Mouse (Mus musculus) embryonic facial prominence, embryonic 13.5 days (tissue): ENCODE results near the gene Agap1. TPM values are rescaled to one million over a fixed set of nuclear protein-coding genes. Genes with fewer than 3 reads are reported as not detected.

Source experiments
- ATAC-seq: fragments of 200-750 bp; cut with Nextera tagmentation; 2 replicates; pipeline ENCODE4 v1.8.0; 2017; ENCODE audit warnings: low read depth; ENCODE audit not compliant: insufficient number of reproducible peaks, insufficient read depth, low FRiP score, low TSS enrichment
- H3K27ac ChIP-seq: fragments of 300-500 bp; sonication (generic); 2 replicates; pipeline ENCODE4 v1.5.1; 2015; ENCODE audit warnings: moderate library complexity, mild to moderate bottlenecking, inconsistent platforms
- H3K27me3 ChIP-seq: fragments of 300-500 bp; sonication (generic); 2 replicates; pipeline ENCODE4 v1.6.1; 2015; ENCODE audit warnings: mild to moderate bottlenecking, inconsistent platforms
- H3K36me3 ChIP-seq: fragments of 300-500 bp; sonication (generic); 2 replicates; pipeline ENCODE4 v1.6.1; 2015; ENCODE audit warnings: mild to moderate bottlenecking, inconsistent platforms
- H3K4me1 ChIP-seq: fragments of 300-500 bp; sonication (generic); 2 replicates; pipeline ENCODE4 v1.6.1; 2015; ENCODE audit warnings: inconsistent platforms
- H3K4me2 ChIP-seq: fragments of 300-500 bp; sonication (generic); 2 replicates; pipeline ENCODE4 v1.6.1; 2015; ENCODE audit warnings: moderate library complexity, mild to moderate bottlenecking, inconsistent platforms
- H3K4me3 ChIP-seq: fragments of 300-500 bp; sonication (generic); 2 replicates; pipeline ENCODE4 v1.5.1; 2015; ENCODE audit warnings: mild to moderate bottlenecking, inconsistent platforms
- H3K9ac ChIP-seq: fragments of 300-500 bp; sonication (generic); 2 replicates; pipeline ENCODE4 v1.6.1; 2015; ENCODE audit warnings: mild to moderate bottlenecking, inconsistent platforms
- H3K9me3 ChIP-seq: fragments of 300-500 bp; sonication (generic); 2 replicates; pipeline ENCODE4 v1.6.1; 2016; ENCODE audit warnings: inconsistent platforms
- WGBS: fragments of 180-500 bp; shearing (Covaris S2); methylation state at CpG from one replicate; pipeline ENCODE4 v1.1.7; 2015; ENCODE audit warnings: mixed read lengths; 5-methylcytosine and 5-hydroxymethylcytosine counted together
- polyA plus RNA-seq: library from polyadenylated mRNA; unstranded; fragments of >200 nt; fragmentation: Nextera tagmentation; extraction: Ambion mirVana; gene quantifications from 2 replicates; pipeline ENCODE4 v1.2.1, GENCODE M21; 2015

Agap1 gene
- polyA plus RNA-seq, 1 experiment from 2014 or later: 14.4 TPM

DNA sequence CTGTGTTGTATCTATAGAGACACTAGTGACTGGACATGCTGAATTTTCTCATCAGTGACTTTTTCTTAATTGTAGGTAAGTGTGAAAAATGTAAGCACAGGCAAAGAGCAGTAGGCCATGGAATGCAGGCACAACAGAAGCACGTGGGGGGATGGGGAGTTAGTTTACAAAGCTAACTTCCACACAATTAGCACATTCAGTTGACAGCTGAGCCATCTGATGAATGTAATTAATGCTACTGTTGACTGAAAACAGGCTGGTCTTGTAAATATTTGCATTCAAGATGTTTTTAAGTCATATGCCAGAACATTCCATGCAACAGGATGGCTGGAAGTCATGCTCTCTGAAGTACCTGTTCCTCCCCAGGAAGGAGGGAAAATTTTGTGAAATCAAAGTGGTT is 236.5 kb downstream of the Agap1 start:
- Histone ChIP-seq H3K4me1 (peaks cover 11% of the 10 kb centered on the region; the same call in 1 of the 2 replicates), H3K4me2 (no peak overlapping the region), H3K27me3 (no peaks in the 10 kb centered on the region), H3K9me3 (no peaks in the 10 kb centered on the region), H3K36me3 (peaks cover 11% of the 10 kb centered on the region), H3K4me3 (no peak overlapping the region), H3K9ac (no peak overlapping the region), H3K27ac (no peak overlapping the region)
- WGBS: 39% methylated on average over 1 of the region's 1 CpGs
- ATAC-seq: no peak

- H3K27me3 ChIP-seq: no peaks in the 10 kb centered on the region
- 92% methylated on average over 12 of the region's 12 CpGs for WGBS
- H3K4me2 ChIP-seq: no peak overlapping the region
- no peaks in the 10 kb centered on the region for H3K9me3 ChIP-seq
- H3K9ac ChIP-seq: no peak overlapping the region
- H3K27ac ChIP-seq: no peak overlapping the region
- H3K4me1 ChIP-seq: peaks cover 7% of the 10 kb centered on the region; the same call in 1 of the 2 replicates
- H3K4me3 ChIP-seq: no peak overlapping the region
- no peak for ATAC-seq
- 0 out of 2 replicates have a peak, but pooled peaks cover 10% of the 10 kb centered on the region for H3K36me3 ChIP-seq
Measured at GRCm38 (mm10) chr1:89692420-89692819, 237.8 kb downstream of the Agap1 start.

- Histone ChIP-seq H3K27me3 (no peaks in the 10 kb centered on the region), H3K27ac (no peak overlapping the region), H3K36me3 (0 out of 2 replicates have a peak, but pooled peaks cover 7% of the 10 kb centered on the region), H3K4me1 (peaks cover 7% of the 10 kb centered on the region; the same call in 1 of the 2 replicates), H3K4me3 (no peak overlapping the region), H3K4me2 (no peak overlapping the region), H3K9me3 (no peaks in the 10 kb centered on the region), H3K9ac (no peak overlapping the region)
- WGBS: 95% methylated on average over 5 of the region's 5 CpGs
- no peak for ATAC-seq
Measured at GRCm38 (mm10) chr1:89694916-89695315, 240.3 kb downstream of the Agap1 start.

- WGBS: 80% methylated on average over 2 of the region's 2 CpGs
- ATAC-seq: no peak
- H3K4me3 ChIP-seq: no peak overlapping the region
Measured at GRCm38 (mm10) chr1:89697241-89697640, 242.6 kb downstream of the Agap1 start.

GRCm38 (mm10) chr1:89700166-89700565 is 245.6 kb downstream of the Agap1 start:
- 75% methylated on average over 9 of the region's 9 CpGs for WGBS
- no peaks in the 10 kb centered on the region for H3K9me3 ChIP-seq
- no peak overlapping the region for H3K27ac ChIP-seq
- H3K27me3 ChIP-seq: no peaks in the 10 kb centered on the region
- H3K4me3 ChIP-seq: no peak overlapping the region
- peaks cover 12% of the 10 kb centered on the region; the same call in 1 of the 2 replicates for H3K36me3 ChIP-seq
- H3K4me1 ChIP-seq: peaks cover 6% of the 10 kb centered on the region; the same call in 1 of the 2 replicates
- H3K4me2 ChIP-seq: no peak overlapping the region
- no peak for ATAC-seq
- H3K9ac ChIP-seq: no peak overlapping the region

More at GRCm38 (mm10) chr1:89697241-89697640, 242.6 kb downstream of the Agap1 start:
- H3K9me3 ChIP-seq: no peaks in the 10 kb centered on the region
- no peak overlapping the region for H3K9ac ChIP-seq
- H3K4me2 ChIP-seq: no peak overlapping the region
- peaks cover 15% of the 10 kb centered on the region; the same call in 1 of the 2 replicates for H3K36me3 ChIP-seq
- no peaks in the 10 kb centered on the region for H3K27me3 ChIP-seq
- H3K4me1 ChIP-seq: peaks cover 6% of the 10 kb centered on the region; the same call in 1 of the 2 replicates
- H3K27ac ChIP-seq: no peak overlapping the region

DNA sequence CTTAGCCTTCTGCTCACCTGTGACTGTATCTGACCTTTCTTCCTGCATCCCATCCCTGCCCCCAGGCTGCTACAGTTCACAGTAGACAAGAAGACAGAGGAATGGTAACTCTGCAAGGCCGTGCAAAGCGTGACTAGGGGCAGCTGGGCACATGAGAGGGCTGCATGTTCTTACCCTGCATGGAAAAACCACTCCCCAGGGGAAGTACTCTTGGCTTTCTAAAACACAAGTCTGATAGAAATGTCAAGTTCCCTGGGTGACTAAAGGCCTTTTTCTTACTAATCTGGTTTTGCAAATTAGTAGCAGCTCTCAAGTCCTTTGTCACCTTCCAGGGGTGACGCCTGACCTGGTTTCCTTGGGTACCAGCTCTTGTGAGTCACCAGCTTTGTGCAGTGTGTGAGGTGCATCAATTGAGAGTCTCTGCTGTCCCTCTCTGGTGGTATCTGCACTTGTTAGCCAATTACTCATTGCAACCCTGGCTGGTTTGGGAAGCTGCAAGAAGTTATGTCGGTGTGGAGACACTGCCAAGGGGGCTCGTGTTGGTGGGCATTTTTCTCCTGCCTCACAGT is 246.6 kb downstream of the Agap1 start:
- Histone ChIP-seq H3K36me3 (peaks cover 15% of the 10 kb centered on the region; the same call in 1 of the 2 replicates), H3K4me1 (peaks cover 6% of the 10 kb centered on the region; the same call in 1 of the 2 replicates), H3K27ac (no peak overlapping the region), H3K4me3 (no peak overlapping the region), H3K4me2 (no peak overlapping the region), H3K9ac (no peak overlapping the region), H3K9me3 (no peaks in the 10 kb centered on the region), H3K27me3 (no peaks in the 10 kb centered on the region)
- WGBS: 84% methylated on average over 5 of the region's 5 CpGs
- no peak for ATAC-seq

DNA sequence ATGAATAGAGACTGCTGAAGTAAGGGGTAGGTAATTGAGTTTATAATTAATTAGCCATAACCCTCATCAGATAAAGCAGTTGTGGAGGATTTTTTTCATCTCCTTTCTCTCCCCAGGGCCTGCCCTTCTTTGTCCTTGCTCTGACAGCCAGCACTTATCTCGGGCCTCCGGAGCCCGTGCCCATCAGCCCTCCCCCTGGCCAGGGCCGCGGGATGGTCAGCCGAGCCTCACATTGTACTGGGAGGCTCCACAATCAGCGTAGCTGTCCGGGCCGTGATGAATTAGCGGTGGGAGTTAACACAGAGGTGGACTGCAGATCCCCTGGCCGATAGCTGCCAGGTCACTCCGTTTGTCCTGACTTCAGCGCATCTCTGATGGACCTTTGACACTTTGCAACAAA is 248.7 kb downstream of the Agap1 start:
- H3K27me3 ChIP-seq: no peaks in the 10 kb centered on the region
- H3K4me2 ChIP-seq: no peak overlapping the region
- WGBS: 33% methylated on average over 13 of the region's 13 CpGs
- no peak overlapping the region for H3K9ac ChIP-seq
- no peak for ATAC-seq
- H3K9me3 ChIP-seq: no peaks in the 10 kb centered on the region
- no peak overlapping the region for H3K4me3 ChIP-seq
- peaks cover 6% of the 10 kb centered on the region; the same call in 1 of the 2 replicates for H3K4me1 ChIP-seq
- peaks cover 15% of the 10 kb centered on the region; the same call in 1 of the 2 replicates for H3K36me3 ChIP-seq
- no peak overlapping the region for H3K27ac ChIP-seq

GRCm38 (mm10) chr1:89705670-89706069 is 251.1 kb downstream of the Agap1 start:
- no peak for ATAC-seq
- Histone ChIP-seq H3K4me2 (no peak overlapping the region), H3K4me3 (no peak overlapping the region), H3K9ac (no peak overlapping the region), H3K27me3 (no peaks in the 10 kb centered on the region), H3K27ac (no peak overlapping the region), H3K4me1 (peaks cover 18% of the 10 kb centered on the region; the same call in 1 of the 2 replicates), H3K9me3 (no peaks in the 10 kb centered on the region), H3K36me3 (peaks cover 13% of the 10 kb centered on the region; the same call in 1 of the 2 replicates)
- 91% methylated on average over 6 of the region's 6 CpGs for WGBS

DNA sequence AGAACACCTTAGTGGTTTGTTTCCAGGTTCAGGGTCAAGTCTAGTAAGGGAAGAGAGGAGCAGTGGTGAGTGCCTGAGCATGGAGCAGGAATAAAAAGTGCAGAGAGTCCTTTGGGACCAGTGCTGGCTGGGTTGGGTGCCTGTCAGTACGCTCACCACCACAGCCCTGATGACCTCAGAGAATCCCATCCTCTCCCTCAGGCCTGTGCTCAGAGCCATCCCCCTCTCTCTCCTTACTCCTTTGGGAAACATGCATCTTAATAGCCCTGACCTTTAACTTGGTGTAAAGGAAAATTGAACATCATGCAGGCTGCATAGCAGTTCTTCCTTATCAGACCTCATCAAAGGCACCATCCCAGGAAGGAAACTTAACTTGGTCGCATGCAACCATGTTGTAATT is 252.3 kb downstream of the Agap1 start:
- Histone ChIP-seq H3K36me3 (0 out of 2 replicates have a peak, but pooled peaks cover 7% of the 10 kb centered on the region), H3K4me2 (no peak overlapping the region), H3K4me1 (peaks cover 24% of the 10 kb centered on the region), H3K4me3 (no peak overlapping the region), H3K9me3 (no peaks in the 10 kb centered on the region), H3K9ac (no peak overlapping the region), H3K27ac (no peak overlapping the region), H3K27me3 (no peaks in the 10 kb centered on the region)
- ATAC-seq: no peak
- WGBS: 74% methylated on average over 2 of the region's 2 CpGs

DNA sequence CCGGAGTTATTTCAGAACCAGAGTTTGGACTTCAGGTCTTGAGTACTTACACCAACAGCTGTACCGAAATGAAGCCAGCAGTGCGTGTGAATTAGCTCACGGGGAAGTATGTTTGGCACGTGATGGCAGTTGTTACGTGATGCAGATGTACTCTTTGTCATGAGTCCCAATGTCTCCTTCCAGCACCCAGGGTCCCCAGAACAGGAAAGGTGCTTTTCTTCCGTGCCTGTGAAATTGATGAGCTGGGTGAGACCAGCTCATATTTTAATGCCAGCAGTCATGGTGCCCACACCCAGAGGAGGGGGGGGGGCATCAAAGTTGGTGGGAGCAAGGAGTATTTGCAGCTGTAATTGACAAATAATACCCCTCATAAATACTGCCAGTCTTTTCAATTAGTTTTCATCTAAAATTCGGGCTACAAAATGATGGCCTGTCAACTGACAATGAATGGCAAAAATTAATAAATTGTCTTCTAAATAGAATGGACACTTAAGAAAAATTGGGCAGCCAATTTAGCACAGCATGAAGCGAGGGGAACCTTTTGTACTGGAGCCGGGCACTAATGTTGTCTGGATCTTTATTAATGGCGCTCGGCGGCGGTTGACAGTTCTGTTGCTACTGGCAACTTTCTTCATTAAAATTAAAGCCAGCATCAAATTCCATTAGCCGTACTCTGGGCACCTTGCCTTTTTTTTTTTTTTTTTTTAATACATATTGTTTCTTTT is 253.3 kb downstream of the Agap1 start:
- no peaks in the 10 kb centered on the region for H3K9me3 ChIP-seq
- no peaks in the 10 kb centered on the region for H3K27me3 ChIP-seq
- no peak overlapping the region for H3K4me3 ChIP-seq
- H3K4me2 ChIP-seq: no peak overlapping the region
- 68% methylated on average over 15 of the region's 15 CpGs for WGBS
- no peak overlapping the region for H3K27ac ChIP-seq
- ATAC-seq: no peak
- H3K36me3 ChIP-seq: 0 out of 2 replicates have a peak, but pooled peaks cover 7% of the 10 kb centered on the region
- peaks cover 20% of the 10 kb centered on the region for H3K4me1 ChIP-seq
- no peak overlapping the region for H3K9ac ChIP-seq

DNA sequence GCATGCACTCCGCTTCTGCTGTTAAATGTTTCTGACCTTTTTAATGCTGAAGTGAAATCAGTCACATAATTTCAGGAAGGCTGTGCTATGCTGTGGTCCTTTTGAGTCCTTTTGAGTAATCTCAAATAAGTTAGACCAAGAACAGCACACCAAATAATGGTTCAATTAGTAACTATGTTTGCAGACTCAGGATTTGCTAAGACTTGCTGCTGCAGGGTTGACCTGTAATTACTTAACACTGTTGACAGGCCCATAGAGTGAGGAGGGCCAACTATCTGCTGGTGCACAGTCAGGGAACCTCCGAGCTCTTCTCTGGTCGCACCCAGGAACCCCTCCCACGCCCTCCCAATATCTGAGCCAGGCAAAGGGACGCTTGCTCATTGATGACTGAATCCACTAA is 255.2 kb downstream of the Agap1 start:
- 80% methylated on average over 5 of the region's 5 CpGs for WGBS
- no peak for ATAC-seq
- H3K36me3 ChIP-seq: 0 out of 2 replicates have a peak, but pooled peaks cover 7% of the 10 kb centered on the region
- H3K9ac ChIP-seq: no peak overlapping the region
- H3K4me3 ChIP-seq: no peak overlapping the region
- peaks cover 39% of the 10 kb centered on the region for H3K4me1 ChIP-seq
- no peak overlapping the region for H3K4me2 ChIP-seq
- H3K9me3 ChIP-seq: no peaks in the 10 kb centered on the region
- no peaks in the 10 kb centered on the region for H3K27me3 ChIP-seq
- H3K27ac ChIP-seq: no peak overlapping the region

DNA sequence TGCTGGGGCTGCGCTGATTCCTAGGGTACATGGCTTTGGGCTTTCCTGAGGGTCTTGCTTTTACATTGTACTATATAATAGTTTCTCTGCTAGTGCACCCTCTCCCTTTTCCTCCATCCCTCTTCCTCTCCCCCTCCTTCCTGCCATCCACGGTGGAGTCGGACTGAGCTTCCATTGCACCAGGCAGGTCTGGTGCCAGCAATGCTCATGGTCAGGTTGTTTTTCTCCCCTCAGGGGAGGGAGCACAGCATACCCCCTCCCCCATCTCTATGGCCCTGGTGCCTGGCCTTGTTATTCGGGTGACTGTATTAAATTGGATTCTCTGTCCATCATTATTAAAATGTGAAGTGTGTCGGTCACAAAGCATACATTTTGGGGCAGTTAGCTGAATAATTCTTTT is 259.1 kb downstream of the Agap1 start:
- Histone ChIP-seq H3K4me2 (no peak overlapping the region), H3K4me1 (peaks cover 40% of the 10 kb centered on the region), H3K27ac (no peak overlapping the region), H3K4me3 (no peak overlapping the region), H3K9me3 (no peaks in the 10 kb centered on the region), H3K27me3 (no peaks in the 10 kb centered on the region), H3K36me3 (no peaks in the 10 kb centered on the region), H3K9ac (no peak overlapping the region)
- no peak for ATAC-seq
- WGBS: 39% methylated on average over 5 of the region's 5 CpGs
